Mouse (Mus musculus): ENCODE results near the gene Pde6d.

Gene Pde6d

GRCm38 (mm10) chr1:86582451-86583096 is at the start of gene Pde6d, which contains the start of gene Cops7b:
Gene Pde6d (minus strand): TSS chr1:86582629.
Gene Cops7b (plus strand): TSS chr1:86582904.
- peak; percentile 96 to 99 for DNase-seq (ENCODE audit: inconsistent age in 2 of 2, low spot score in 1 of 2)

GRCm38 (mm10) chr1:86630527-86630926 is 48.1 kb upstream of the Pde6d start:
- DNase-seq (ENCODE audit: inconsistent age in 2 of 2, low spot score in 1 of 2), result no peak

DNA sequence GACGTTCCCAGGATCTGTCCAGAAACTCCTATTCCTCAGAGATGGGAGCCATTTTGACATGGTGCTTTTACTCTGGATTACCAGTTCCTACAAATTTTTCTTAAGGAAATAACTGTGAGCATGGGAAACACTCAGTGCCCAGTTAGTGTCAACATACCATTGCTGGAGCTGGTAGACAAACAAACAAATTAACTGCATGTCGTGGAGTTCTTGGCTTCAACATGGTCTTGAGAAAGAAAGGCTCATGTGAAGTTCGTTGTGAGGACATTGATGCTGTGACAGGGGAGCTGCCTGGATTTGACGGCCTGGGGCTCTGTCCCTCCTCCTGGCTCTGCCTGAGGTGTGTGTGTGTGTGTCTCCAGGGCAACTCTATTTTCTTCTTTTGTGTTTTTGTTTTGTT is 47.5 kb upstream of the Pde6d start:
- DNase-seq (ENCODE audit: inconsistent age in 2 of 2, low spot score in 1 of 2), result no peak

- DNase-seq (ENCODE audit: inconsistent age in 2 of 2, low spot score in 1 of 2), result peak; percentile 58 to 85
These were observed 45.8 kb upstream of the Pde6d start for GRCm38 (mm10) chr1:86628270-86628669.

DNA sequence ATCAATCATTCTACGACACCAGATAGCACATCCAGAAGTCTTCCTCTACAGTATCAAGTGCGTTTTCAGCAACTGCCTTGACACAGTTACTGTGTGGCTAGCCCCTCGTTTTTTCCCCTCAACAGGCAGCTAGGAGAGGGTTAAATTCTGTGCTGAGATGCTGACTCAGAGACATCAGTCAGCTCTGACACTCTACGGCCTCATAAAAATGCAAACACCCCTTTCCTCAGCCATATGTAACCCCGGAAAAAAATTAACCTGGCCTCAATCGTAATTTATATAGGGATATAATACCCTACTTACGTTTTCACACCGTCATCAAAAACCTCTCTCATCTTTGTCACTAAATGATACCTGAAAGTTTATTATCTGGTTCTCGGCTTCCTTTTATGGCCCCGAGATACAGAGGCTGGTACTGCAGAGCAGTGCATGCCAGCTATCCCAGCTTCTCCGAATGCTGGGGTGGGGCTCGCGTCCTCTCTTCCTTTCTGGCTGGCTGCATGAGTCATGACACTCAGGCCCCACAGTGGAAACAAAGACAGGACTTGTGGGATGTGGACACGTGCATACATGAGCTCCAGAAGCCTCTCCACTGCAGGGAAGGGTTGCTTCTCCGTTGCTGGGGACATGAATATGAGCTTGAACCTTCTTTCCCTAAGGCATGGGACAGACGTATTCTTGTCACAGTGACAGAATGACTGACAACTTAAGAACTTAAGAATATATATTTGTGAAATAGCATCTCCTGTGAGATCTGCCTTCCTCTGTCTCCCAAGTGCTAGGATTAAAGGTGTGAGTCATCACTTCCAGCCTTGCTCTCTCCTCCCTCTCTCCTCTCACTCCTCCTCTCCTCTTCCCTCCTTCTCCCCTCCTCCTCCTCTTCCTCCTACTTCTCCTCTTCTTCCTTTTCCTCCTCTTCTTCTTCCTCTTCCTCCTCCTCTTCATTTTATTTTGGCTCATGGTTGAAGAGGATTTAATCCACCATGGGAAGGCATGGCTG is 40.9 kb upstream of the Pde6d start:
- DNase-seq (ENCODE audit: inconsistent age in 2 of 2, low spot score in 1 of 2), result peak; percentile 48 to 73

DNA sequence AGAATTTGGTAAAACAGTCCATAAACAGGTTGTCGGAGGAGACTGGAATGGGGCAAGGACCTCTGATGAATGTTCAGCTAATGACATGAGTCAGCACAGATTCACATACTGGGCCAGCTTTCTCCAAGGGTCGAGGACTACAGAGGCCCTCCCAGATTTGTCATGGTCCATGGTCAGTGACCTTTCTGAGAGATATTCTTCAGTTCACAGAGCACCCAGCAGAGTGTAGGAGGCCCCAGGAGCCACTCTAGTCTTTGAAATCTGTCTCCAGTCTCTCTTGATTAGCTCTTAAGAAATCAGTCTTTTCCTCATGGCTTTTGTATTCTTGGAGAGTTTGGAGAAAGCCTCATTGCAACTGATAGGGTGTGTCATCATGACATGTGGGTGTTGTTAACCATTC is 39.9 kb upstream of the Pde6d start:
- peak; percentile 71 to 86 for DNase-seq (ENCODE audit: inconsistent age in 2 of 2, low spot score in 1 of 2)

GRCm38 (mm10) chr1:86618454-86619125 is 36.2 kb upstream of the Pde6d start:
- DNase-seq (ENCODE audit: inconsistent age in 2 of 2, low spot score in 1 of 2), result peak; percentile 64 to 94

GRCm38 (mm10) chr1:86614269-86614668 is 31.8 kb upstream of the Pde6d start:
- peak in 1 of 2 experiments; percentile 52 for DNase-seq (ENCODE audit: inconsistent age in 2 of 2, low spot score in 1 of 2)

DNA sequence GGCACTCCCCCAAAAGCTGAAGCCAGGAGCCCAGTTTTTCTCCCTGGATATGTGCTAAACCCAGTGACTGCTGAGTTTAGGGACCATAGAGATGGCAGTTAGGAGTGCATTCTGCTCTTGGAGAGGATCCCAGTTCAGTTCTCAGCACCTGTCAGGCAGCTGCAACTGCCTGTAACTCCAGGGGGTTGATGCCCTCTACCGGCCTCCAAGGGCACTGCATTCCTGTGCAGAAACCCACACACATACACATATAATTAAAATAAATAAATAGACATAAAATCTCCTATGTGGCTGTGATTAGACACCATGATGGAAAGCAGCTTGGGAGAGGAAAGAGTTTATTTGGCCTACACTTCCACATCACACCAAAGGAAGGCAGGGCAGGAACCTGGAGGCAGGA is 29.7 kb upstream of the Pde6d start:
- no peak for DNase-seq (ENCODE audit: inconsistent age in 2 of 2, low spot score in 1 of 2)

DNA sequence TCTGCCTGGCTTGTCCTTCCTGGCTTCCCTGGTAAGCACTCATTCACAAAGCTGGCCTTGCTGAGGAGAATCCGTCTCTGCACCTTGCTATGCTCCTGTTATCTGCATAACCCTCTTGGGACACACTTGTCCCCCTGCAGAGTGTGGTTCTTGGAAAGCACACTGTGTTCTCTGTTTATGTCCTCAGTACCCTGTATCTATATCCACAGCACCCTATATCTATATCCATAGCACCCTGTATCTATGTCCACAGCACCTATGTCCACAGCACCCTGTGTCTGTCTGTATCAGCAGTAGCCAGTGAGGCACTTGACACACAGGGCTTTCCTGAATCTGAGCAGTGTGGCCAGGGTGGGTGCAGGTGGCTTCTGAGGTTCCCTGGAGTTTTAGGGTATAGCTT is 28.5 kb upstream of the Pde6d start:
- DNase-seq (ENCODE audit: inconsistent age in 2 of 2, low spot score in 1 of 2), result no peak

GRCm38 (mm10) chr1:86600117-86600516 is 17.7 kb upstream of the Pde6d start:
- DNase-seq (ENCODE audit: inconsistent age in 2 of 2, low spot score in 1 of 2), result no peak

- DNase-seq (ENCODE audit: inconsistent age in 2 of 2, low spot score in 1 of 2), result no peak
These were observed 16.1 kb upstream of the Pde6d start for GRCm38 (mm10) chr1:86598516-86598915.

DNA sequence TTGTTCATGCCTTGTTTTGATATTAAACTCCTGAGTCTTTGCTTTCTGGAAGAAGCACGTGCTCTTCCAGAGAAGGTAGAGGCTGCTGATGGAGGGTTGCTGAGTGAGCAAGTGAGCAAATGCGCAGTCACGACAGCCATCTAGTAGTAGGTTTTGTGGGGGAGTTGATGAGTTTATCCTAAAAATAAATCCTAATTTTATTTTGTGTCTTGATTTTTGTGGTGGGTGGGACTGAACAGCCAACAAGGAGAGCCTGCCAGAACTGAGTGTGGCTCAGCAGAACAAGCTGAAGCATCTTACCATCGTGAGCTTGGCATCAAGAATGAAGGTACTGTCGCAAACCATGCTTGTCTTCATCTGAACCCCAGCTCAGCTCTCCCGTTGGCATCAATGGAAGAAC is 14.1 kb upstream of the Pde6d start:
- DNase-seq (ENCODE audit: inconsistent age in 2 of 2, low spot score in 1 of 2), result no peak

DNA sequence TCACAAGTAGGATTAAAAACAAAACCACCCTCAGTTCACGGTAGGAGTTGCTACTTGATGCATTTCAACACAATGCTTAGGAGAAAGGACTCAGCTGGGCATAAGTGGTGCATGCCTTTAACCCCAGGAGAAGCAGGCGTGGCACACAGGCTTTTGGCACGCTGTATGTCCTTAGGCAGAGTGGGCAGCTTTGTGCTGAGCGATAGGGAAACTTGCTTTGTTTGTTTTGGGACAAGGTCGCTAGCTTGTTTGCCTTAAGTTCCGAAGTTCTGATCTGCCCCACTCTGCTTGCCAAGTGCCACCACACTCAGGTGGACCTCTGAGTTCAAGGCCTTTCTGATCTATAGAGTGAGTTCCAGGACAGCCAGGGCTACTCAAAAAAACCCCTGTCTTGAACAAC is 12.9 kb upstream of the Pde6d start:
- no peak for DNase-seq (ENCODE audit: inconsistent age in 2 of 2, low spot score in 1 of 2)

DNA sequence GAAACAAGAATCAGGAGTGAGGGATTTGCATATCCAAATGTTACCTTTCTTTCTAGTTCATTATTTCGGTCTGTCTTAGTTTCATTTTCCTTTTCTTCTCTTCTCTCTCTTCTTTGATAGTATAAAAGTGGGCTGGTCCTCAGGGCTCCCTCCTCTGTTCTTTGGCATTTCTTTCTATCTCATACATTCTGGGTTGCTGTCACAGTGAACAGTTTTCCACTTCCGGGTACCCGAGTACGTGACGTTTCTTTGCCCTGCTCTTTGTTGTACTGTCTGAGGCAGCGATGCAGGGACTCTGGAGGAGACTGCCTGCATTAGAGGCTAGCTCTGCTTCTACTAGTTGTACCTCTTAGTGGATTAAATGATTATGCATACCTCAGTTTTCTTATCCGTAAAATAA is 12.1 kb upstream of the Pde6d start:
- no peak for DNase-seq (ENCODE audit: inconsistent age in 2 of 2, low spot score in 1 of 2)

- DNase-seq (ENCODE audit: inconsistent age in 2 of 2, low spot score in 1 of 2), result peak; percentile 81 to 93
These were observed 4.6 kb upstream of the Pde6d start for GRCm38 (mm10) chr1:86586992-86587391.

DNA sequence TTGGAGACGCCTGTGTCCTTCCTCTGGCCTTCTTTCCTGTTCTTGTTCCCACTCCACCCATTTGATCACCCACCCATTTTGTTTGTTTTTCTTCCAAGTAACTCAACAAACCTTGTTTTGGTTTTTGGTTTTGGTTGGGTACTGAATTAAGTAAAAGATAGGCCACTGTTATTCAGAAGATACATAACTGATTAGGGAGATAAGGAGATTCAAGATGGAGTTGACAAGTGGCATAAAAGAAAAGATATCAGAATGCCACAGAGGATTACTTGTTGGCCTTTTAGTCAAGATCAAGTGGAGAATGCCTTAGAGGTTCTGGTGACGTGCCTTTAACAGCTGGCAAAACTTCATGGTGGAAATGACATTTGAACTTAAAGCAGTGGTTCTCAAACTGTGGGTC is 1.3 kb upstream of the Pde6d start:
- DNase-seq (ENCODE audit: inconsistent age in 2 of 2, low spot score in 1 of 2), result peak in 1 of 2 experiments; percentile 46

- peak; percentile 55 to 63 for DNase-seq (ENCODE audit: inconsistent age in 2 of 2, low spot score in 1 of 2)
These were observed 558 bp downstream of the Pde6d start for GRCm38 (mm10) chr1:86581692-86582450.

DNA sequence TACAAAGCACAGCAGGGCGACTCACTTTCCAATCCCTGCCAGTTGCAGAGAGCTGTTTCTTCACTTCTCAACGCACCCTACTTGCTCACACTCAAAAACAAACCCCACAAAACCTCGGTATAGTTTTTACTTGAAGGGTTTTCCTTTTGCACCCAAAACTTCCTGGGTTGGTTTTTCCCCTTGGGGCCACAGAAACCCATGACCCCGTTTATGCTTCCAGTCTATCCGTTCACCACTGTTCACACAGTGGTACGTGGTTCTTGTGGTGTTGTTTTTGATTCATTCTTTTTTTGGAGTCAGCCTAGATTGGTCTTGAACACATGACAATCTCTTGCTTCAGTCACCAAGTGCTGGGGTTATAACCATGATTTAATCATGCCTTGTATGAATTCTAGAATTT is 2.0 kb downstream of the Pde6d start:
- no peak for DNase-seq (ENCODE audit: inconsistent age in 2 of 2, low spot score in 1 of 2)

GRCm38 (mm10) chr1:86571941-86572340 is 10.5 kb downstream of the Pde6d start:
- DNase-seq (ENCODE audit: inconsistent age in 2 of 2, low spot score in 1 of 2), result no peak

- no peak for DNase-seq (ENCODE audit: inconsistent age in 2 of 2, low spot score in 1 of 2)
These were observed 11.0 kb downstream of the Pde6d start for GRCm38 (mm10) chr1:86571381-86571780.

Data from adrenal gland, adult (tissue).